Mouse (Mus musculus): ENCODE measurements around the gene Ascl5.

Ascl5 gene

GRCm38 (mm10) chr1:136050312-136051012 is at the start of gene Ascl5:
Gene Ascl5, plus strand, starts transcription at chr1:136050804.
- DNase-seq = peak; percentile 19 to 21

- DNase-seq = no peak
Observed at GRCm38 (mm10) chr1:136001438-136001837, 49.2 kb upstream of the Ascl5 start.

- DNase-seq = no peak
Observed at GRCm38 (mm10) chr1:136006292-136006748, 44.3 kb upstream of the Ascl5 start, which contains the start of gene Igfn1. Gene Igfn1, minus strand, starts transcription at chr1:136006342.

- peak; percentile 46 to 61 for DNase-seq
Observed at GRCm38 (mm10) chr1:136007211-136008158, 43.1 kb upstream of the Ascl5 start, which contains the start of gene Tmem9. Gene Tmem9, plus strand, starts transcription at chr1:136008150.

GRCm38 (mm10) chr1:136008159-136008533 is 42.5 kb upstream of the Ascl5 start:
- no peak for DNase-seq

GRCm38 (mm10) chr1:136010247-136010646 is 40.4 kb upstream of the Ascl5 start:
- DNase-seq = no peak

GRCm38 (mm10) chr1:136013513-136013912 is 37.1 kb upstream of the Ascl5 start:
- DNase-seq = no peak

- no peak for DNase-seq
Observed at GRCm38 (mm10) chr1:136014796-136015502, 35.7 kb upstream of the Ascl5 start.

GRCm38 (mm10) chr1:136017307-136017706 is 33.3 kb upstream of the Ascl5 start:
- peak in 1 of 2 experiments; percentile 17 for DNase-seq

- DNase-seq = peak; percentile 90 to 94
Observed at GRCm38 (mm10) chr1:136017907-136018313, 32.7 kb upstream of the Ascl5 start.

GRCm38 (mm10) chr1:136018390-136019189 is 32.0 kb upstream of the Ascl5 start:
- peak; percentile 56 to 66 for DNase-seq

GRCm38 (mm10) chr1:136030201-136030600 is 20.4 kb upstream of the Ascl5 start:
- DNase-seq = no peak

- no peak for DNase-seq
Observed at GRCm38 (mm10) chr1:136031697-136032096, 18.9 kb upstream of the Ascl5 start.

- DNase-seq = no peak
Observed at GRCm38 (mm10) chr1:136032961-136033360, 17.6 kb upstream of the Ascl5 start.

- DNase-seq = no peak
Observed at GRCm38 (mm10) chr1:136038746-136039538, 11.7 kb upstream of the Ascl5 start.

- no peak for DNase-seq
Observed at GRCm38 (mm10) chr1:136040452-136040851, 10.2 kb upstream of the Ascl5 start.

- DNase-seq = no peak
Observed at GRCm38 (mm10) chr1:136040874-136041273, 9.7 kb upstream of the Ascl5 start.

GRCm38 (mm10) chr1:136045774-136046173 is 4.8 kb upstream of the Ascl5 start:
- peak; percentile 66 to 83 for DNase-seq

GRCm38 (mm10) chr1:136047432-136047831 is 3.2 kb upstream of the Ascl5 start:
- peak in 1 of 2 experiments; percentile 50 for DNase-seq

GRCm38 (mm10) chr1:136047894-136048293 is 2.7 kb upstream of the Ascl5 start:
- DNase-seq = no peak

GRCm38 (mm10) chr1:136051013-136051315 is 360 bp downstream of the Ascl5 start:
- peak; percentile 33 to 49 for DNase-seq

All from cerebellum, postnatal 25 days (tissue).